Mouse (Mus musculus) thymus, adult 2 months (tissue): ENCODE data around the gene Polr3b. TPM values are rescaled to one million over a fixed set of nuclear protein-coding genes. Genes with fewer than 3 reads are reported as not detected.

Experiments
- DNase-seq: peaks from one replicate; pipeline ENCODE4 v3.0.0; 2021
- H3K27ac ChIP-seq: fragments of 200-500 bp; 2 replicates; pipeline ENCODE4 v1.5.1; 2012; ENCODE audit warnings: low read length, control low read depth; ENCODE audit not compliant: control insufficient read depth, insufficient read depth
- H3K27me3 ChIP-seq: fragments of 200-500 bp; 2 replicates; pipeline ENCODE4 v1.6.1; 2012; ENCODE audit warnings: mild to moderate bottlenecking, low read length, moderate library complexity, mixed read lengths; ENCODE audit not compliant: control insufficient read depth, insufficient read depth
- H3K36me3 ChIP-seq: fragments of 200-500 bp; 2 replicates; pipeline ENCODE4 v1.6.1; 2012; ENCODE audit warnings: mild to moderate bottlenecking, low read length, moderate library complexity; ENCODE audit not compliant: control insufficient read depth, insufficient read depth
- H3K4me1 ChIP-seq: fragments of 200-500 bp; replicated peaks from 2 replicates; pipeline ENCODE4 v1.6.1; 2012; ENCODE audit warnings: low read length; ENCODE audit not compliant: control insufficient read depth, insufficient read depth
- H3K4me3 ChIP-seq: fragments of 200-500 bp; 2 replicates; pipeline ENCODE4 v1.5.1; 2012; ENCODE audit warnings: mild to moderate bottlenecking, low read length, control low read depth, moderate library complexity; ENCODE audit not compliant: control insufficient read depth, insufficient read depth
- CTCF ChIP-seq: fragments of 200-500 bp; IDR thresholded peaks from 2 replicates; pipeline ENCODE4 v1.5.1; 2012; ENCODE audit warnings: mild to moderate bottlenecking, control low read depth, low read length, moderate library complexity, borderline replicate concordance; ENCODE audit not compliant: control insufficient read depth, poor library complexity, insufficient read depth; ENCODE audit errors: extremely low read depth
- POLR2A ChIP-seq: fragments of 200-500 bp; IDR thresholded peaks from 2 replicates; pipeline ENCODE4 v1.6.1; 2012; ENCODE audit warnings: mild to moderate bottlenecking, low read length, control low read depth, moderate library complexity; ENCODE audit not compliant: control insufficient read depth, poor library complexity, insufficient read depth; ENCODE audit errors: extremely low read depth
- WGBS: fragments of 180-500 bp; shearing (Covaris S2); methylation state at CpG from one replicate; pipeline ENCODE4 v1.1.7; 2018; 5-methylcytosine and 5-hydroxymethylcytosine counted together
- polyA plus RNA-seq: library from polyadenylated mRNA; depleted of rRNA; stranded (reverse); fragments of >200 nt; gene quantifications from 2 replicates; pipeline ENCODE4 v1.2.3, GENCODE M21; 2012

The Polr3b gene
- polyA plus RNA-seq, 1 experiment, result 6.6 TPM

GRCm38 (mm10) chr10:84707752-84708530, 85.8 kb downstream of the Polr3b start:
- Histone ChIP-seq H3K27ac (no peak overlapping the region), H3K27me3 (no peaks in the 10 kb centered on the region), H3K4me1 (no peaks in the 10 kb centered on the region), H3K4me3 (no peak overlapping the region), H3K36me3 (no peaks in the 10 kb centered on the region)
- 87% methylated on average over 14 of the region's 14 CpGs for WGBS
- TF ChIP-seq CTCF, result no peak
- TF ChIP-seq POLR2A, result no peak
- DNase-seq, result no peak

GRCm38 (mm10) chr10:84710192-84710591, 88.1 kb downstream of the Polr3b start:
- Histone ChIP-seq H3K27ac (no peak overlapping the region), H3K36me3 (0 out of 2 replicates have a peak, but pooled peaks cover 2% of the 10 kb centered on the region), H3K27me3 (no peaks in the 10 kb centered on the region), H3K4me3 (no peak overlapping the region), H3K4me1 (peaks cover 2% of the 10 kb centered on the region; the same call in 1 of the 2 replicates)
- no peak for DNase-seq
- 92% methylated on average over 4 of the region's 4 CpGs for WGBS
- TF ChIP-seq POLR2A (no peak), CTCF (no peak)

- Histone ChIP-seq H3K4me3 (no peak overlapping the region), H3K4me1 (peaks cover 2% of the 10 kb centered on the region; the same call in 1 of the 2 replicates), H3K36me3 (0 out of 2 replicates have a peak, but pooled peaks cover 4% of the 10 kb centered on the region), H3K27me3 (no peaks in the 10 kb centered on the region), H3K27ac (no peak overlapping the region)
- 95% methylated on average over 4 of the region's 4 CpGs for WGBS
- TF ChIP-seq CTCF (no peak), POLR2A (no peak)
- DNase-seq, result no peak
Measured at GRCm38 (mm10) chr10:84710827-84711226, 88.7 kb downstream of the Polr3b start.

- DNase-seq, result no peak
- H3K27me3 ChIP-seq, result no peaks in the 10 kb centered on the region
- peaks cover 2% of the 10 kb centered on the region; the same call in 1 of the 2 replicates for H3K4me1 ChIP-seq
- no peak overlapping the region for H3K27ac ChIP-seq
- H3K4me3 ChIP-seq, result no peak overlapping the region
- TF ChIP-seq POLR2A (no peak), CTCF (no peak)
- WGBS, result 98% methylated on average over 8 of the region's 8 CpGs
- H3K36me3 ChIP-seq, result peaks cover 4% of the 10 kb centered on the region; the same call in 1 of the 2 replicates
Measured at GRCm38 (mm10) chr10:84711479-84711878, 89.4 kb downstream of the Polr3b start.

GRCm38 (mm10) chr10:84711940-84712339, 89.8 kb downstream of the Polr3b start:
- TF ChIP-seq POLR2A (no peak), CTCF (no peak)
- no peak for DNase-seq
- Histone ChIP-seq H3K36me3 (peaks cover 4% of the 10 kb centered on the region; the same call in 1 of the 2 replicates), H3K27ac (no peak overlapping the region), H3K4me3 (no peak overlapping the region), H3K4me1 (peaks cover 2% of the 10 kb centered on the region; the same call in 1 of the 2 replicates), H3K27me3 (no peaks in the 10 kb centered on the region)
- WGBS, result 74% methylated on average over 5 of the region's 5 CpGs

- 74% methylated on average over 6 of the region's 6 CpGs for WGBS
Measured at GRCm38 (mm10) chr10:84712532-84712931, 90.4 kb downstream of the Polr3b start.

More at GRCm38 (mm10) chr10:84712532-84712931, 90.4 kb downstream of the Polr3b start:
- DNase-seq, result no peak
- Histone ChIP-seq H3K27ac (no peak overlapping the region), H3K27me3 (no peaks in the 10 kb centered on the region), H3K4me1 (peaks cover 2% of the 10 kb centered on the region; the same call in 1 of the 2 replicates), H3K36me3 (peaks cover 4% of the 10 kb centered on the region; the same call in 1 of the 2 replicates), H3K4me3 (no peak overlapping the region)
- TF ChIP-seq CTCF (no peak), POLR2A (no peak)
